Mouse (Mus musculus) liver, embryonic 14.5 days (tissue): ENCODE data around the gene Htr1f. TPM values are rescaled to one million over a fixed set of nuclear protein-coding genes. Genes with fewer than 3 reads are reported as not detected.
"Not testable (repeated sequence)": the region's sequence is repeated elsewhere in the genome, so short reads cannot be mapped to it uniquely, and the experiment has no call there.

ENCODE experiments used
- ATAC-seq: fragments of 200-750 bp; cut with Nextera tagmentation; 2 replicates; pipeline ENCODE4 v1.8.0; 2017; ENCODE audit warnings: moderate number of reproducible peaks, mild to moderate bottlenecking, moderate library complexity; ENCODE audit not compliant: insufficient read depth
- DNase-seq, 3 experiments: peaks; one replicate each; pipeline ENCODE4 v3.0.0-alpha.2; 2012 to 2013; ENCODE audit warnings: low read depth in 3 of 3, low spot score in 3 of 3
- H3K27ac ChIP-seq: fragments of 300-500 bp; sonication (generic); 2 replicates; pipeline ENCODE4 v1.5.1; 2014; ENCODE audit warnings: moderate library complexity, mild to moderate bottlenecking, control low read depth, inconsistent platforms
- H3K27me3 ChIP-seq: fragments of 300-500 bp; sonication (generic); 2 replicates; pipeline ENCODE4 v1.6.1; 2014; ENCODE audit warnings: mild to moderate bottlenecking, low read length, moderate library complexity; ENCODE audit not compliant: control insufficient read depth, insufficient read depth
- H3K36me3 ChIP-seq: fragments of 300-500 bp; sonication (generic); replicated peaks from 2 replicates; pipeline ENCODE4 v1.6.1; 2014; ENCODE audit warnings: low read depth; ENCODE audit not compliant: control insufficient read depth, insufficient read depth
- H3K4me1 ChIP-seq, 2 experiments: fragments of 200-500 bp in 1 of 2; fragments of 300-500 bp in 1 of 2; sonication (generic) in 1 of 2; replicated peaks; 2 replicates each; pipeline ENCODE4 v1.6.1; 2012 to 2014; ENCODE audit warnings: antibody characterized with exemption in 1 of 2, inconsistent platforms in 1 of 2, low read length in 1 of 2; ENCODE audit not compliant: control insufficient read depth in 2 of 2, insufficient read depth in 2 of 2
- H3K4me2 ChIP-seq: fragments of 300-500 bp; sonication (generic); 2 replicates; pipeline ENCODE4 v1.6.1; 2014; ENCODE audit warnings: low read depth, mild to moderate bottlenecking, control low read depth, moderate library complexity
- H3K4me3 ChIP-seq, 2 experiments: fragments of 200-500 bp in 1 of 2; fragments of 300-500 bp in 1 of 2; sonication (generic) in 1 of 2; 2 replicates each; pipeline ENCODE4 v1.5.1; 2012 to 2014; ENCODE audit warnings: low read depth in 2 of 2, low read length in 2 of 2, mild to moderate bottlenecking in 2 of 2, control low read depth in 1 of 2, inconsistent platforms in 1 of 2, moderate library complexity in 1 of 2; ENCODE audit not compliant: insufficient read depth in 1 of 2
- H3K9ac ChIP-seq: fragments of 300-500 bp; sonication (generic); replicated peaks from 2 replicates; pipeline ENCODE4 v1.6.1; 2014; ENCODE audit warnings: mild to moderate bottlenecking, control low read depth, moderate library complexity
- H3K9me3 ChIP-seq: fragments of 300-500 bp; sonication (generic); 2 replicates; pipeline ENCODE4 v1.6.1; 2016; ENCODE audit warnings: low read length, mixed read lengths; ENCODE audit not compliant: control insufficient read depth
- CTCF ChIP-seq: IDR thresholded peaks from 2 replicates; pipeline ENCODE4 v1.5.1; 2016; ENCODE audit warnings: antibody characterized with exemption, low read depth, control low read depth
- EP300 ChIP-seq: IDR thresholded peaks from 2 replicates; pipeline ENCODE4 v1.6.1; 2016; ENCODE audit warnings: antibody characterized with exemption, low read depth
- WGBS: fragments of 180-500 bp; shearing (Covaris S2); extraction: QIAGEN DNeasy Blood & Tissue Kit; methylation state at CpG from one replicate; pipeline ENCODE4 v1.1.7; 2014; ENCODE audit not compliant: insufficient replicate concordance; 5-methylcytosine and 5-hydroxymethylcytosine counted together
- polyA plus RNA-seq, 2 experiments: library from polyadenylated mRNA; depleted of rRNA in 1 of 2; stranded (reverse) in 1 of 2; unstranded in 1 of 2; fragments of >200 nt; fragmentation: Nextera tagmentation in 1 of 2; extraction: Ambion mirVana in 1 of 2; gene quantifications; 2 replicates each; pipeline versions ENCODE4 v1.2.1 to v1.2.3; 2012 to 2014

Gene Htr1f
- polyA plus RNA-seq, 2 experiments, result not detected

GRCm38 (mm10) chr16:65093552-65093951, 12.1 kb downstream of the Htr1f start:
- Histone ChIP-seq H3K4me3 (no peak overlapping the region), H3K27ac (no peak overlapping the region), H3K9me3 (no peaks in the 10 kb centered on the region), H3K9ac (no peak overlapping the region), H3K27me3 (no peaks in the 10 kb centered on the region), H3K4me2 (no peak overlapping the region), H3K4me1 (no peaks in the 10 kb centered on the region), H3K36me3 (no peaks in the 10 kb centered on the region)
- DNase-seq (no peak), ATAC-seq (no peak)
- no peak for TF ChIP-seq CTCF
- TF ChIP-seq EP300, result no peak
- 59% methylated on average over 5 of the region's 5 CpGs for WGBS

DNA sequence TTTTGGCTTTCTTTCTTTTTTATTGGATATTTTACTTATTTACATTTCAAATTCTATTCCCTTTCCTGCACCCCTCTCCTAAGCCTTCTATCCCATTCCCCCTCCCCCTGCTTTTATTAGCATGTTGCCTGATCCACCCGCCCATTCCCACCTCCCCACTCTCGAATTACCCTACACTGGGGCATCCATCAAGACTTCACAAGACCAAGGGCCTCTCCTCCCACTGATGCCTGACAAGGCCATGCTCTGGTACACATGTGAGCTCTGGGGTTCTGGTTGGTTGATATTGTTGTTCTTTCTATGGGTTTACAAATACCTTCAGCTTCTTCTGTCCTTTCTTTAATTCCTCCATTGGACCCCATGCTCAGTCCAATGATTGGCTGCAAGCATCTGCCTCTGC, 22.2 kb downstream of the Htr1f start:
- Histone ChIP-seq H3K27me3 (no peaks in the 10 kb centered on the region), H3K36me3 (no peaks in the 10 kb centered on the region), H3K4me1 (no peaks in the 10 kb centered on the region), H3K9me3 (no peaks in the 10 kb centered on the region), H3K4me2 (no peak overlapping the region), H3K4me3 (no peak overlapping the region), H3K9ac (no peak overlapping the region), H3K27ac (no peak overlapping the region)
- WGBS, result 39% methylated on average over 2 of the region's 2 CpGs
- TF ChIP-seq CTCF, result no peak
- TF ChIP-seq EP300, result no peak
- ATAC-seq (no peak), DNase-seq (no peak)

- Histone ChIP-seq H3K27ac (no peak overlapping the region), H3K4me1 (no peaks in the 10 kb centered on the region), H3K36me3 (no peaks in the 10 kb centered on the region), H3K9me3 (no peaks in the 10 kb centered on the region), H3K27me3 (no peaks in the 10 kb centered on the region), H3K9ac (no peak overlapping the region), H3K4me3 (no peak overlapping the region), H3K4me2 (no peak overlapping the region)
- ATAC-seq (no peak), DNase-seq (no peak)
- no peak for TF ChIP-seq EP300
- no peak for TF ChIP-seq CTCF
- 41% methylated on average over 1 of the region's 1 CpGs for WGBS
These were observed 35.8 kb downstream of the Htr1f start for GRCm38 (mm10) chr16:65069867-65070266.

DNA sequence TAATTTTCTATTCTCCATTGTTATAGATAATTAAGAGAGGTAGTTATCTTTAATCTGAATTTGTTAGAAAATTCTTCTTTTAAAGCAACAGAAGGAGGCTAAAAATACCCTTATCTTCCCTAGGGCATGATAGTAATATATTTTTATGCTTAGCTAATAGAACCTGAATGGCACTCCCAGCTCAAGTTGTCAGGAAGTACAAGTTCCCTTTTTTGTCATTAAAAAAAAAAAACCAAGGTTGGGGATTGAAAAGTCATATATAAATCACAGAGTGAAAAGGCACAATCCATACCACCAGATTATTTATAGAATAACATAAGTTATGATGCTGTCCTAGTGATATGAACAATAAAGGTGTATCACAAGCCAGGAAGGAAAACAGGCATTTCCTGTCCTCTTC, 39.4 kb downstream of the Htr1f start:
- no peak overlapping the region for H3K27ac ChIP-seq
- H3K27me3 ChIP-seq, result no peaks in the 10 kb centered on the region
- H3K9ac ChIP-seq, result no peak overlapping the region
- H3K4me2 ChIP-seq, result no peak overlapping the region
- no peaks in the 10 kb centered on the region for H3K9me3 ChIP-seq
- DNase-seq, result no peak
- TF ChIP-seq EP300, result no peak
- no peak for TF ChIP-seq CTCF
- H3K4me3 ChIP-seq, result no peak overlapping the region
- no peak for ATAC-seq
- H3K4me1 ChIP-seq, result no peaks in the 10 kb centered on the region
- H3K36me3 ChIP-seq, result no peaks in the 10 kb centered on the region

DNA sequence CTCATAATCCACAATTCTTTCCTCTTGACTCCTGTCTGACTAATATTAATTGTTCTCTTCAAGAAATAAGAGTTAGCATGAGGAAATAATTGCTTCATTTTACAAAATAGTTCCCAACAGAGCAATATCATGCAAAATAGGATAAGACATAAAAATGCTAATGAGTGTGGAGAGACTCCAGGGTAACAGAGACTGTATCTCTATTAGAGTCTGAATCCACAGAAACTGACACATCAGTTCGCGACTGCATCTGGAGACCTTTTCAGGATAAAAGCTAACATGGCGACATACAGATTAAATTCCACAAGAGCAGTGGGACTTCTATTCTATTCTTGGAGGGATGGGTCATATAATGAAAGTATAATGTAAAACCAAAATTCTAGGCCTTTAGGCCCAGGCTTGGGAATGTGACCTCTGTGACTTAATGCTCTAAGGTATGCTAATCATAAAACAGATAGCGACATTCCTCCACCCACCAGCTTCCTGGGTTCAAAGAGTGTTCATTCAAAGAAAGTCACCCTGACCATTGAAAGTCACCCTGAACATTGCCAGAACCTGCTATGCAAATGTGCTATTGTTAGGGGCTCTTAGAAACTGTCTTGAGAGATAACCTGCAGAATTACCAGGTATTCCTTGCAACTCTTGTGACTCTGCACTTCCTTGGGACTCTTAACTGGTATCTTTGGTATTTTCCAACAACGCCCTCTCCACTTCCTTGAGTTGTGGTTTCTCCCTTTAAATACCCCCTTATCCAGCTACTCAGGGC, 67.8 kb downstream of the Htr1f start:
- not testable (repeated sequence) for H3K27ac ChIP-seq, H3K4me2 ChIP-seq, H3K9me3 ChIP-seq, H3K9ac ChIP-seq, H3K4me1 ChIP-seq, H3K4me3 ChIP-seq, H3K27me3 ChIP-seq, ATAC-seq, H3K36me3 ChIP-seq, DNase-seq
- 60% methylated on average over 5 of the region's 5 CpGs for WGBS

DNA sequence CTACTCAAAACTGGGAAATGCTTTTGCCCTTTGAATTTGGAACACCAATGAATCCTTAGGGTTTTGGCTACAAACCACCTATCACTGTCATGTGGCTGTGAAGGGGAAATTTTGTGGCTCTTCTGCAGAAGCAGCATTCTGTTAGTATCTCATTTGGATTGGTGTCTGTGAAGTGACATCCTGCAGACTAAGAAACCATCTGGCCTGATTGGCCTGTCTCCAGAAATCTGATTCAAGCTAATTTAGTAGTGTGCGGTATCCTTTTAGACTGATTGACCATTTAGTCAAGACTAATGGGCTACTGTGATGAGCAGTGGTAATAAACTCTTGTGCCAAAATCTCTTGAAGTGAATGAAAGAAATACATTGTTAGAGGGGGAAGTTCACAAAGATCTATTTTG, 76.0 kb downstream of the Htr1f start:
- TF ChIP-seq EP300 (no peak), CTCF (no peak)

More for the DNA sequence above, 76.0 kb downstream of the Htr1f start:
- no peaks in the 10 kb centered on the region for H3K9me3 ChIP-seq
- H3K9ac ChIP-seq, result no peak overlapping the region
- H3K36me3 ChIP-seq, result no peaks in the 10 kb centered on the region
- no peak overlapping the region for H3K27ac ChIP-seq
- no peaks in the 10 kb centered on the region for H3K4me1 ChIP-seq
- no peak for ATAC-seq
- DNase-seq, result no peak
- H3K4me2 ChIP-seq, result no peak overlapping the region
- 68% methylated on average over 1 of the region's 1 CpGs for WGBS
- no peak overlapping the region for H3K4me3 ChIP-seq
- no peaks in the 10 kb centered on the region for H3K27me3 ChIP-seq
